Mouse (Mus musculus): ENCODE measurements around the gene Pank4.

Gene Pank4

DNA sequence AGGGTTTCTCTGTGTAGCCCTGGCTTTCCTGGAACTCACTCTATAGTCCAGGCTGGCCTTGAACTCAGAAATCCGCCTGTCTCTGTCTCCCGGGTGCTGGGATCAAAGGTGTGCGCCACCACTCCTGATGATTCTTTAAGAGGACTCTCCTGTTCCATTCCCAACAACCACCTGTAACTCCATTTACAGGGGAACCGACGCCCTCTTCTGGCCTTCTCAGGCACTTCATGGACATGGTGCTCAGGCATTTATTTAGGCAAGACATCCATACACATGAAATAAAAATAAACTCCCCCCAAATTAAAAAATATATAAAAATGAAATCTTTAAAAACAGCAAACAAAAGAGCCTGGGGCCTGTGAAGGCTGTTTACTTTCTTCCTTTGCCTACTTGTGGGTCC lies 3.2 kb downstream of the Pank4 start:
- no peak for DNase-seq (ENCODE audit: low read depth, low spot score)

- no peak for DNase-seq (ENCODE audit: low read depth, low spot score)
Observed at GRCm38 (mm10) chr4:154972546-154972945, 8.6 kb downstream of the Pank4 start.

GRCm38 (mm10) chr4:154974163-154974611 lies 10.3 kb downstream of the Pank4 start:
- no peak for DNase-seq (ENCODE audit: low read depth, low spot score)

GRCm38 (mm10) chr4:154980110-154980509 lies 16.2 kb downstream of the Pank4 start:
- no peak for DNase-seq (ENCODE audit: low read depth, low spot score)

DNA sequence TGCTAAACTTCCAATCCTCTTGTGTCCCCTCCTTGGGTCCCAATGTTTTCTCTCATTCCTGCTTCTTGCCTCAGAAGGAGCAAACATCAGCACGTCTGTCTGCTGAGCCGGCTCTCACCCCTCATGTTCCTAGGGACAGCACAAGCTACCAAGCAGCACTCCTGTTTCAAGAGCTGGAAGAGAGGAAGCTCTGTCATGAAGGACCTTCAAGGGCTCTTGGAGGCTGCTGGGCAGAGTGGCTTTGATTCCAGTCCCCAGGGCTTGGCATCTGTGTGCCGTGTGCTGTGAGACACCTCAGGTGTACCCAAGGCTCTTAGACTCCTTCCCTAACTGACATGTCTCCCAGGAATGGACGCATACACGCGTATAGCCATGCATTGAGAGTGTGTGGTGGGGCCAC lies 17.2 kb downstream of the Pank4 start:
- no peak for DNase-seq (ENCODE audit: low read depth, low spot score)

GRCm38 (mm10) chr4:154981530-154981929 lies 17.6 kb downstream of the Pank4 start:
- DNase-seq (ENCODE audit: low read depth, low spot score), result no peak

DNA sequence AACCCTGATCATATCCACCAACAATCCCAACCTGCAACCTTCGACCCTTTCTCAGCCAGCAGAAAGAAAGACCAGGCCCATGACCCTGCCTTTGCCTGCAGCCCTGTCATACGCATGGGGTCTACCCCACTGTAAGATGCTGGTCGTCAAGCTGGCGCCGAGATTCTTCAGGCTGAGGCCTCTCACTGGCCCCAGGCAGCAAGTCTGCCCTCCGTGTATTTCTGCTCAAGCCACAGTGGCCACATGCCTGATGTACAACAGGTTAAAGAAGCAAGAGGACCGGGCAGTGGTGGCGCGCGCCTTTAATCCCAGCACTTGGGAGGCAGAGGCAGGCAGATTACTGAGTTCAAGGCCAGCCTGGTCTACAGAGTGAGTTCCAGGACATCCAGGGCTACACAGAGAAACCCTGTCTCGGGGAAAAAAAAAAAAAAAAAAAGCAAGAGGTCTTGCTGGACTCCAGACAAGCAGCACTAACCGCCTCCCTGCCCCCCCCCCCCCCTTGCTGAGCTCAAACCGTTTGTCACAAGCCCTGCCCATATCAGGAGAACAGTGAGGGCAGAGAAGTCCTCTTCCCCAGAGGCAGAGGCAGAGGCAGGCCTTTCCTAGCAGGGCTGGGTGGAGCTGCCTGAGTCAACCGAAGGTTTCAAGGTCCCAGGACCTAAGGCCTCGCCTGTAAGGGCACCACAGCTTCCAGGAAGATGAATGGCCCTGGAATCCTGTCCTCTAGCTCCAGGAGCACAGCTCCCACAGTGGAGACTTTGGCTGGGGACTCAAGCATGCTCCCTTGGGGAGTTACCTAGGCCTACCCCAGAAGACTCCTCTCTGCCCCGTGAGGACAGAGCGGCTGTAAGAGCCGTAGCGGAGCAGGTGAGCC lies 18.6 kb downstream of the Pank4 start:
- DNase-seq (ENCODE audit: low read depth, low spot score), result no peak

- DNase-seq (ENCODE audit: low read depth, low spot score), result no peak
Observed at GRCm38 (mm10) chr4:154983767-154984166, 19.8 kb downstream of the Pank4 start.

- no peak for DNase-seq (ENCODE audit: low read depth, low spot score)
Observed at GRCm38 (mm10) chr4:154985151-154985777, 21.3 kb downstream of the Pank4 start.

DNA sequence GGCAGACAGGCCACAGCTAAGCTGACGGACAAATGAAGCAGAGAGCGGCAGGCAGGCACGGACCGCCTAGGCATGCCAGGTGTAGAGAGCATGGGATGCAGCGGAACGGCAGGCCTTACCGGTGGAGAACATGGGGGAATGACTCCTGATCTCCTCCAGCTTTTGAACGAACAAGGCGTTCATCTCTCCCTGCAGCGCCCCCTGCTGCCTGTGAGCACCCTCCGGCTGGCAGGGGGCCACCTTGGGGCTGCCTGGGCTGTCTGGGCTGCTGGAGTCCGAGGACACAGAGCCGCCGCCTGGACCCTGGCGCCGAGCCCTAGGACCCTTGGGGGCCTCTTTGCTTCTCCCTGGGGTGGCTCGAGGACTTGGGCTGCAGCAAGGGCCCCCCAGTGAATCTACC lies 22.2 kb downstream of the Pank4 start:
- DNase-seq (ENCODE audit: low read depth, low spot score), result peak; percentile 71

DNA sequence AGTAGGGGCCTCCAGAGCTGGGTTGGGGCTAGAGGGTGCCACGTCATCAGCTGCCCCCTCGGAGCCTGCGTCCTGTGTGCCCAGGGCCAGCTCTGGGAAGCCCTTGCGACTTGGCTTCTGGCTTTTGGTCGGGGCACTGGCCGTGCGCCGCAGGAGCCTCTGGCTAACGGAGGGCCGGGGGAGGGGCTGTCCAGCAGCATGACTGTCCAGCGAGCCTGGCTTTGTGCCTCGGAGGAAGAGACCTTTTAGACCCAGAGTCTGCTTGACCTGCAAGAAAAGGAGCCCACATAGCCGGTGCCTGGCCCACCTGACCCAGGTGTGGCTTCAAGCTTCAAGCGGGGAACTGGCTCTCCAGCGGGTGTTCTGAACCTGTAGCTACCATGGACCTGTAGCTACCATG lies 22.8 kb downstream of the Pank4 start:
- DNase-seq (ENCODE audit: low read depth, low spot score), result no peak

DNA sequence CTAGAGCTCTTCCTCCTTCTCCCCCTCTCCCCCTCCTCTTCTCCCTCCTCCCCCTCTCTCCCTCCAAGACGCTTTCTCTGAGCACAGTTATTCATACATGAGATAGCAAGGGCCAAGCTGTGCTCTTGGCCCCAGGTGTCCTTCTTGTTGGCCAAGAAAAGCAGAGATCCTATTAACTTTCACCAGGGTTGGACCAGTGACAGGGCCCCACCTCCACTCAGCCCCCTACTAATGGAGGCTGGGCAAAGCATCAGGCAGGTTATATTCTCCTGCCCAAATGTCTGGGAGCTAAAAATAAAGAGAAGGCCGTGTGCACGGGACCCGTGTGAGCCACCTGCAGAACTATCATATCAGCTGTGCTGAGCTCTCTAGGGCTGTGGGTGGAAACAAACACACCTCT lies 31.0 kb downstream of the Pank4 start:
- DNase-seq (ENCODE audit: low read depth, low spot score), result no peak

- DNase-seq (ENCODE audit: low read depth, low spot score), result no peak
Observed at GRCm38 (mm10) chr4:154996572-154997154, 32.7 kb downstream of the Pank4 start.

DNA sequence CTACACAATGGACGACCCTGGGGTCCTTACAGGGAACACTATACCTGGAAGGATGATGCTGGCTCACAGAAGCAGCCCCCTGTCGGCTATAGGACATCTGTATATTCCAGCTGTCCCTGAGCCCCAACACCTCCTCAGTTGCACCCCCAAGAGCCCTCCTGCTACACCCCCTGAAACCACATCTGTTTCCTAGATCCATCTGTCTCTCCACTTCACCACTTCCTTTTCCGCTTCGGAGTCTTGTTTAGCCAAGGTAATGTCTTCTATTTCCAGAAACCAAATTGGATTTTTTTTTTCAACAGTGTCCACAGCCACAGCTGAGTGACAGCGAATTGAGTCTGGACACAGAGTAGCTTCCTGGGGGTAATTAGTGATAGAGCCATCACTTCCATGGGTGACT lies 35.5 kb downstream of the Pank4 start:
- DNase-seq (ENCODE audit: low read depth, low spot score), result no peak

DNA sequence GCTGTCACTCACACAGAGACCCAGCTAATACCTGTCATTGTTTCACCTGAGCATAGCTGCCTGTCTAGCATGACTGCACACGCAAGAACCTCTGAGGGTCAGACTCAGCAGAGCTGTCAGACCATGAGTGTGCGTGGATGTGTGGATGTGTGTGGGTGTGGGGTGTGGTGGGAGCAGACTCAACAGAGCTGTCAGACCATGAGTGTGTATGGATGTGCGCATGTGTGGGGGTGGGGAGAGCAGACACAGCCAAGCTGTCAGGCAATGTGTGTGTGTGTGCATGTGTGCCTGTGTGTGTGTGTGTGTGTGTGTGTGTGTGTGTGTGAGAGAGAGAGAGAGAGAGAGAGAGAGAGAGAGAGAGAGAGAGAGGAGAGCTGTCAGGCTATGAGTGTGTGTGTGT lies 41.4 kb downstream of the Pank4 start:
- no peak for DNase-seq (ENCODE audit: low read depth, low spot score)

GRCm38 (mm10) chr4:155006296-155006695 lies 42.4 kb downstream of the Pank4 start:
- DNase-seq (ENCODE audit: low read depth, low spot score), result no peak

DNA sequence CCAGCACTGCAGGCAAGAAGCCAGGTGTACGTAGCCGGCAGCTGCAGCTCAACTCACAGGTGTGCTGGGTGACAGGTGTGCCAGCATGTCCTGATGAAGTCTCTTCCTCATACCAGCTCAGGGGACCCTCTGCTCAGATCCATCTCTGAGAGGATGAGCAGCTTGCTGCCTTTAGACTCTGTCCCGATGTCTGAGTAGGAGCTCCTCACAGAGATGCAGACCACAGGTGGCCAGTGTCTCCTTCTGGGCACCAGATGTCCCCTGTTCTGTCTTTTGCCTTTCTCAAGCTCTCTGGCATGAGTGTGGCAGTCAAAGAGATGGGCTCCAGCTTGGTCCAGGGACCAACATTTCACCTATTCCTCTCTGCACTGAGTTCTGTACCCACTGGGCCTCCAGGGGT lies 43.7 kb downstream of the Pank4 start:
- DNase-seq (ENCODE audit: low read depth, low spot score), result no peak

GRCm38 (mm10) chr4:155008075-155008474 lies 44.2 kb downstream of the Pank4 start:
- DNase-seq (ENCODE audit: low read depth, low spot score), result no peak

DNA sequence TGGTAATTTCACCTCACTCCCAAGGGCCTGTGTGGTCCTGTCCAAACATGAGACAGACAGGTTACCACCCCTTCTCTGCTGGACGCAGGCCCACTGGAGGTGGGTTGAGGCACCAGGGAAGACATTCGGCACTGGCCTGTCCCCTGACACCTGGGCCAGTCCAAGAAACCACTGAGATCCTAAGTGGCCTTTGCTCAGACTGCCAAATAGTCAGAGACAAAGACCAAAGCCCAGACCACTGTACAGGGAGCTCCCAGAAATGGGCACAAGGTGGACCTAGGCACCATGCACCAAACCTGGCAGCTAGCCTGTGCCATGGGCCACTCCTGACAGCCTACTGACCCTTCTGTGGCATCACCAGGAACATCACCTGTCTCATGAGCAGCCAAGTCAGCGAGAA lies 45.3 kb downstream of the Pank4 start:
- no peak for DNase-seq (ENCODE audit: low read depth, low spot score)

DNA sequence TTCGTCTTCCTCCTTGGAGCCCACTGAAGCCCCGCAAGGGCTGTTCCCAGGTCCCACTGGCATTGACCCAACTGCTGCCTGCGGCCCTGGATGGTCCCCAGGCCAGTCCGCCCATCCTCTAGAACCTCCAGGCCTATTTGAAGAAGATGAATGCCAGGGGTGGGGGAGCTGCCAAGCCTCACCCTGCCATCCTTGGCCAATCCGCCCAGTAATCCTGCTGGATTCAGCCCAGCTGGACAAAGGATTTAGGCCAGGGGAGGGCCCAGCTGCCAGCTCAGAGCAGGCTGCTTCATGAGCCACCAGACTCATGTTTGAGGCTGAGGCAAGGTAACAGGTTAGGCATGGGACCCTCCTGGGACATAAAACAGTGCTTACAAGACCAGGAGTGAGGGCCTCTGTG lies 46.9 kb downstream of the Pank4 start:
- peak; percentile 78 for DNase-seq (ENCODE audit: low read depth, low spot score)

DNA sequence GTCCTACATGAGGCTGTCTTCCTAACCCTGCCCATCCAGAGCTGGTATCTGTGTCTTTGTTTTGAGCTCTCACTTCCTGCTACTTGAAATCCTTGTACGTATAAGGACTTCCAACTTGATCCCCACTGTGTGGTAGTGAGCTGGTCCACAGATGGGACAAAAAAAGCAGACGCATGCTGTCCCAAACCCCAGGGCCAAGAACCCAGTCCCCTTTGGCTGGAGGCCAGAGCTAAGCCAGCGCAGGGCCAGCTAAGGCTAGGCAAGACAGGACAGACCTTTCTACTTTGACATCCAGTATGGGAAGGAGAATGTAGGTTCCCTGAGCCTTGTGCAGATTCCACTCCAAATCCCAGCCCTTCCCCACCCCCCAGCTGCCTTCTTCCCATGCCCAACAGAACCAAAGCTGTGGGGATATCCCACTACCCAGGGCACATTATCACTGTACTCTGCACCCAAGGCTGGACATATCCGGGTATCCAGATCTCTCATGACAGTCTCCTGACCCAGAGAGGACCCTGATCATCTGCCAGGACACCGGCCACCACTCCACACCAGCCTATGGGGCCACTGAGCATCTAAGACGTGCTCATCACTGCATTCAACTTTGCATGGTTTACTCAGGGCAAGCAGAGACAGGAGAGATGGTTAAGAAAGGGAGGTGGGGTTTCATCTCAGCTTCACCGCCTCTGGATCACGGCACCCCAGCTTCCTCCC lies 47.5 kb downstream of the Pank4 start:
- DNase-seq (ENCODE audit: low read depth, low spot score), result no peak

DNA sequence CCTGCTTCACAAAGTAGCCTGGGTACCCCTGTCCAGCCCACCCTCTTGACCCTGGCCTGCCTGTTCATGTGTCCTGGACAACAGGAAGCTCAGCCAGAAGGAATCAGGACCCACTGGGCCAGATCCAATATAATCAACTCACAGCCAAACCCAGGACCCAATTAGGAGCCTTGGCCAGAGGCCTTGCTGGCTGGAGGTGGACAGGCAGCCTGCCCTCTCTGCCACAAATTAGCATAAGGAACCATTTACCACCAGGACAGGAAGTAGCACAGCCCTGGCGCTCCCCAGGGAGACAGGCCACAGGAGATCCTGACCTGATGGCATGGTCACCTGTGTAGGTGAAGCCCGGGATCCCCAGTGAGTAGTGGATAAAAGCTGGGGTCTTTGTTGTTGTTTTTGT lies 48.2 kb downstream of the Pank4 start:
- no peak for DNase-seq (ENCODE audit: low read depth, low spot score)
